Mouse (Mus musculus) mesoderm, embryonic 11.5 days (tissue): ENCODE measurements around the gene Tut1.
A peak's percentile ranks its signal among the peaks of the same experiment; 100 is the strongest.

Experiments
- DNase-seq: peaks from one replicate; pipeline ENCODE4 v3.0.0-alpha.2; 2012; ENCODE audit warnings: low read depth, low spot score

Tut1 gene

GRCm38 (mm10) chr19:8982303-8983149 is 28.9 kb downstream of the Tut1 start:
- no peak for DNase-seq

- no peak for DNase-seq
Observed at GRCm38 (mm10) chr19:8983150-8983650, 29.6 kb downstream of the Tut1 start.

DNA sequence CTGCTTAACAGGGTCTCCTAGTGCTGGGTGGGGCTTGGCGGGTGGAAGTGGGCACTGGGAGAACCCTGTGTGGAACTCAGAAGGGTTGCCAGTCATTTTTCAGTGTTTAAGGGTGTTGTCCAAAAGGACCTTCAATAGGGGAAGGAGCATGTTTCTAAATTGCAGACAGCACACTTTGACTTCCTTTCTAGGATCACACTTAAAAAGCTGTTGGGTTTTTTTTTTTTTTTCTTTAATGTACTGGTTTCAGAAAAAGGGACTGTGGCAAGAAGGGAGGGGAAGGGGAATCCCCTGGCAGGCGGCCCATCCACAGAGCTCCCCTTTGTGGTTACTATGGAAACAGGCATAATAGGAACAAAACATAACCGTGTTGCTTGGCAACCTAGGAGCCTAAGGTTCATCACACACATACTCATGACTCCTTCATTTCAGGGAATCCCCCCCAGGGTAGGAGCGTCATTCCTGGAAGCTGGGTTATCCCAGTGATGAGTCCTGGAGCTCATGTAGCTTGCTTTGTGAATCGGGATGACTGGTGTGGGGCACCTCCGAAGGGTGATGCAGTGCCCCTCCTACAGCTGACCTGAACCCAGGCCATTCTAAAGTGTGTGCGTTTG is 30.7 kb downstream of the Tut1 start:
- peak; percentile 84 for DNase-seq

DNA sequence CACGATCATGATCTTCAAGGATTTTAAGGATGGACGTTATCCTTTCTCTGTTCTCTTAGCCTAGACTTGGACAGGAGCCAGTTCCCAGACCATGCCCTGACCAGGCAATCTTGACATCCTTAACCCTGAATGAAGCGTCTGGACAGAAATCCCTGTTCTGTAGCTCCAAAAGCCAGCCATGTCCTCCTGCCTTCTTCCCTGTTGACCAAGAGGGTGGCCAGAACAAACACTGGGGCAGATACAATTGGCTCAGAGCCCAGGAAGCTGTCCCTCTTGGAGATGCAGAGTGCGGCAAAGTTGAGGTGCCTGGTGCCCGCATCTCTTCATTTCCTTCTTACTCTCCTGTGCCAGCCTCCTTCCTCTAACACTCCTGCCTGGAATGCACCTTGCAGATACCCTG is 32.2 kb downstream of the Tut1 start:
- no peak for DNase-seq

GRCm38 (mm10) chr19:8987816-8988215 is 34.2 kb downstream of the Tut1 start:
- no peak for DNase-seq

GRCm38 (mm10) chr19:8988346-8989065 is 34.9 kb downstream of the Tut1 start:
- no peak for DNase-seq

DNA sequence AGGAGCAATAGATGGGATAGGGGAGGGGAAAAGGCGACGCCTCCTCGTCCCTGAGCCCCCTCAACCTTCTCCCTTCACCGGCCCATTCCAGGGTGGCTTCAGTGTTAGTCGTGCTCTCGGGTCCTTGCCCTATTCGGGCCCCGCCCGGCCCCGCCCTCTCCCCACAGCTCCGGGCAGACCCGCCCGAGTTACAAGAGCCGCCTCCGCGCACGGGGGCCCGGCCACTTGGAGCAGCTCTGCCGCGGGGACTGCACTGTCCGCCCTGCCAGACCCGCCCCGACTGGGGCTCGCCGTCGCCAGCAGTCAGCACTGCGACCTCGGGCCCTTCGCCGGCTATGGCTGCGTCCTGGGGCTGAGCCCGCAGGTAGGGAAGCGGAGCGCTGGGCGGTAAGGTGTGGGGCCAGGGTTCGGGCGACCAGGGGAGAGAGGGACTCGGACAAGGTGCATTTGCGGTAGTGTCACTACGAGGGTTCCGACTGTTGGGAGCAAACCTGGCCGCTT is 35.5 kb downstream of the Tut1 start, which contains the start of gene Ahnak:
Gene Ahnak (plus strand): TSS at position 219 of the 501 bp plus-strand sequence.
- no peak for DNase-seq

DNA sequence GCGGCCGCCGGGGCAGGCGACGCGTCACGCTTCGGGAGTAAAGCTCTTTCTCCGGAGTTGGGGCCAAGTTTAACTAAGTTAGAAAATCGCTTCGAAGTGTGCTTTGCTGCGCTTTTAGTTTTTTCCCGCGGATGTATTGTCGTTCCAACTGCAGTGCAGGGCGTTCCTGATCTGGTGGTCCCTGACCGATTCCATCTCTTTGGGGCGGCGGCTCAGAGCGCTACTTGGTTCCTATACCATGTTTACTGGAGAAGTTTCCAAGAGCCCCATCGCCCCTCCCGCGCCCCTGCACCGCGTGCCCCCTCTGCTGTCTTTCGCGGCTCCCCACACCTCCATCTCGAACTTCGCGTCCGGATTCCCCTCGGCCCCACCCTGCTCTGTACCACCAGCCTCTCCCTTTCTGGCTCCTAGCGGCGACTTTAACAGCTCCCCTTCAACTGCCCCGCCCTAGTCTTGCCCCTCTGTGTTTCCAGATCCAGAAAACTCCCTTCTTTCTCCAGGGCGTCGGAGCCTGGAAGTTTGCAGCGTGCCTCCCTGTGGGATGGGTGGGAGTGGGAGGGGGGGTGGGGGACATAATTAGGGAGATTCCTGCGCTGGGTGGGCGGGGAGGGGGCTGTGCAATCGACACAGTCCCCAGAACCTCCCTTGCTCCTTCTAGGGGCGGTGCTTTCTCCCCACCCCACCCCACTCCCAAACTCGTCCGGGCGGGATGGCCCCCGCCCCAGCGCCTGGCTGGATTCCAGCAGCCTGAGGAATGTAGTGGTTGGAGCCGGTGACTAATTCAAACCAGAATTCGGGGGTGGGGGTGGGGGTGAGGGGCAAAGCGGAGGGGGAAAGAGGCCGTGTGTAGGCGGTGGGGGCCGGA is 36.2 kb downstream of the Tut1 start:
- peak; percentile 87 for DNase-seq

GRCm38 (mm10) chr19:8990432-8991102 is 36.9 kb downstream of the Tut1 start:
- DNase-seq, result no peak

GRCm38 (mm10) chr19:8991245-8991870 is 37.7 kb downstream of the Tut1 start:
- DNase-seq, result no peak

DNA sequence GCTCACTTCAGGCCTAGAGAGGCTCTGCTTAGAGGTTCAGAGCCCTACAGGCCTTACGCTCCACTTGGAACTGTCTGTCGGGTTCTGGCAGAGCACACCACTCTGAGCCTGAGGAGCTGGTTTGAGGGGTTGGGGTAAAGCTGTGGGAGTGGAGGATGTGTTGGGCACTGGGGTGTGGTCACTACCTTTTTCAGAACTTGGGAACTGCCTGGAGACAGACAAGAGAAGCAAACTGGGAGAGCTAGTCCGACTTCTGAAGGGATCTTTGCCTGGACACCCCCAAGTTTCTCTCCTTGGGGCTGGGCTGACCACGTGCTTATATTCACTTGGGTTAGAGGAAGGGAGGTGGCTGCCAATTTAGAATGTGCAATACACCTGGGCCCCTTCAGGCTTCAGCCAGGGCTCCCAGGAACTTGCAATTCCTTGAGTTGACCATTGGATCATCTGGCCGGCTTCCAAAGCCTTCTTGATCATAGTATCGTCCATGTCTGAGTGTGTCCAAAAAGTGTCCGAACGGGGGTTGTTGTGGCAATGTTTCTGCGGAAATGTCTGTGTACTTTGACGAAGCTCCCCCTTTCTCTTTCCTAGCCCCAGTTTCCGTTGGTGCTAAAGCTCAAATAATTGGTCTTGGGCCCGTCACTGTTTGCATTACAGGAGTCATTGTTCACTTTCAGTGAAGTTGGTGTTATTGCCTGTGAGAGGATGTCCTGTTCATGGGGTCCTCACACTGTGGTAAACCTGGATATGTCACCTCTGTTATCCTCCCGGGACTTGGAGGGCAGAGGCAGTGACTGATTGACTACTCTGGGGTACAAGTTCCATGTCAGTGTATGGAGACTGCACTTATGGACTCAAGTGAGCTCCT is 38.5 kb downstream of the Tut1 start:
- DNase-seq, result no peak

DNA sequence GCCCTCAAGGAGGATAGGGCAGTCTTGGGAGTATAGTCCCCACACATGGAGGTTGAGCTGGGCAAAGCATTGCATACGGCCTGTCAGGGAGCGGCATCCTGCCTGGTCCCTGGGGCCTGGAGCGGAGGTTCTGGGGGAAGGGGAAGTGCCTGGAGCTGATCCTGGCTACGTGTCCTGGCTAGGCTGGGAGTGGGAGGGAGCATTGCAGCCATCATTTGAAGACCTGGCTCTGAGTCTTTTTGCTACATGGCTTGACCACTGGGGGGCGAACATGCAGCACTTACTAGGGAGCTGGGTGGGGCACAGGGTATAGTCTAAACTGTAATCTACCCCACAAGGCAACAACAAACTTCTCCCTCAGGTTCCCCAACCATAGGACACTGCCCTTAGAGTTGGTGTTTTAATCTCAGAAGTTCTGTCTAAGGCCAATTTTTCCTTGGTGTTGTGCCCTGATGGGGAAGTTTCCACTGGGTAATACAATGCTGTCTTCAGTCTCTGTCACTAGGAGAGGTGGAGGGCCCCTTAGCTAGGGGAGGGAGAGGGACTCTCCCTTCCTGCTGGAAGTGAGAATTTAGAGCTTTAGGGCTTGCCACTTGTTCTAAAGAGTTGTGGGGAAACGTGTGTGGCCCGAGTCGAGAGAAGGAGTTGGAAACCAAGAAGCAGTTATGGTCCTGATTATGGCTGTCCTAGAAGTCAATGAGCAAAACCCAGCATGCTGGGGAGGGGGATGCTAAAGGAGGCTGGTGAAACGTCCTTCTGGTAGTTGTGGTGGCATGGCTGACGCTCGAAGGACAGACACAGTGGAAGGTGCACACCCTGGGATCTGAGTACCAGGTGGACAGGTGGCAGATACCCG is 39.4 kb downstream of the Tut1 start:
- peak; percentile 71 for DNase-seq

- DNase-seq, result no peak
Observed at GRCm38 (mm10) chr19:8993625-8993912, 39.9 kb downstream of the Tut1 start.

DNA sequence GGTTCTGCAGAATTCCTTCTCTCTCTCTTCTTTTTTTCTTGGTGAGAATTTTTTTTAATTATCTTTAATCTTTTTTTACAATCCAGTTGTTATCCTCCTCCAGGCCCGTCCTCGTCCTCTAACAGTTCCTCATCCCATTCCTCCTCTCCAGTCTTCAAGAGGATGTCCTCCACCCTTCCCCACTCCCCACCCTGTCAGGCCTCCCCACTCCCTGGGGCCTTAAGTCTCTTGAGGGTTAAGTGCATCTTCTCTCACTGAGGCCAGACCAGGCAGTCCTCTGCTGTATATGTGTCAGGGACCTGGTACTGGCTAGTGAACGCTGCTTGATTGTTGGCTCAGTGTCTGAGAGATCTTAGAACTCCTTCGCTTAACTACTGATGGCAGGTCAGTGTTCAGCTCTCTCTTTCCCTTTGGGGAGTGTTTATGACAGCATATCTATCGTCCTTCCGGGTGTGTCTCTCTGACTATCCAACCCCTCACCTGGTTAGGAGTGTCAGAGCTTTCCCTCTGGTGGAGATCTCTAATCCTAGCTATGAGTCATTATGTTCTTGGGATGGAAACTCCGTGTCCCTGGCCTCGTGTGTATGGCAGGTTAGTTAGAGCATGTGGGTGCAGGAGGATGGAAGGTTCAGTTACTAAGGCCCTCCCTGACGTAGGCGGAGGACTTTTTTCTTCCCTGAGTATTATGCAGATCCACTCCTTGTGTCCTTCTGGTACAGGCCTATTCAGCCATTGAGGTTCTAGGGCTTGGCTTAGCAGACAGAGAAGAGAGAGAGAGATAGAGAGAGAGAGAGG is 41.4 kb downstream of the Tut1 start:
- DNase-seq, result no peak

DNA sequence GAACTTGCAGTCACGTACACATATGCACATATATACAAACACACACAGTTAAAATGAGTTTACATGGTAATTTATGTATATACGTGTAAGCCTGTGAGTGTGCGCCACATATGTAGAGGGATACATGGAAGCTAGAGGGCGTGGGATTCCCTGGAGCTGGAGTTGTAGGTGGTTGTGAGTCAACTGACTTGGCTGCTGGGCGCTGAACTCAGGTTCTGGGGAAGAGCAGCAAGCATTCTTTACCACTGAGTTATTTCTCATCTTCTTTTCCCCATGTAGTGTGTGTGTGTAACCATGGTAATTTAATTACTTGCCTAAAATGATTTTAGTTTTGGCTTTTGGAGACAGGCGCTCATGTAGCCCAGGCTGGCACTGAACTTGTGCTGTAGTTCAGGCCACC is 43.0 kb downstream of the Tut1 start:
- DNase-seq, result no peak

DNA sequence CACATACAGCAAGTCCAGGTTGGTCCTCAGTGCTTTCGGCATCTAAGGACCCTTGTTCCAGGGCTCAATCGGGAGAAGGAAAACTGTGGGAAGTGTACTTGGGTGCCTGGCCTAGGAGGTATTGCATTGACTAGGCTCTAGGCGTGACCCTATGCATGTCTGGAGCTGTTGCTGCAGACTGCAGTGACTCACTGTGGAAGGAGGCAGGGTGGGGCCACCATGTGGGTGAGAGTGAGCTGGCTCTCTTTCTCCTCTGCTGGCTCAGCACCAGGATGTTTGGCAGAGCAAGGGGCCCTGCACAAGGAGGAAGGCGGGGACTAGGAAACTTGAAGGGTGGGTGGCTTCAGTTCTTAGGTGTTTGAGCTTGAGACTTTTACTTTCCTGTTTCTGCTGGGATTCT is 43.9 kb downstream of the Tut1 start:
- no peak for DNase-seq

- DNase-seq, result no peak
Observed at GRCm38 (mm10) chr19:8998546-8998945, 44.9 kb downstream of the Tut1 start.

DNA sequence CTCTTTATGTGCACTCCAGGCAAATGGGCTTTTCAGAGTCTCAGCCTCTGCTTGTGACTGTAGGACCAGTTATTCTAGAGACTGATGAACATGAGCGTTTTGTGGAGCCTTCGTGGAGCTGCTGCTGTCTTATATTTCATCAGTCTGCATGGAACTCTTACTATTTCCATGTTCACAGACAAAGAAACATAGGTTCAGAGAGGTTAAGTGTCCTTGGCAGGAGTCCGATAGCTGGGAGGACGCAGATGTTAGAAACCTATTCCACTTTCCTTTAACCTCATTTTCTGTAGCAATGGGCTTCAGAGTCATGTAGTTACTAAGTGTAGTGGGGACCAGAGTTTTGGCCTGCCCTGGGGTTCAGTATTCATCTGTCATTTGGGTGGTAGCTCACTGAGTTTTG is 45.6 kb downstream of the Tut1 start:
- DNase-seq, result no peak
